Mouse (Mus musculus) stomach, postnatal 0 days (tissue): ENCODE results near the gene Csnk1d.

Experiments used
- CTCF ChIP-seq: IDR thresholded peaks from 2 replicates; pipeline ENCODE4 v1.5.1; 2016; ENCODE audit warnings: antibody characterized with exemption, low read depth, mild to moderate bottlenecking, moderate library complexity
- EP300 ChIP-seq: optimal IDR thresholded peaks from 2 replicates; pipeline ENCODE3; 2016; ENCODE audit warnings: antibody characterized with exemption

DNA sequence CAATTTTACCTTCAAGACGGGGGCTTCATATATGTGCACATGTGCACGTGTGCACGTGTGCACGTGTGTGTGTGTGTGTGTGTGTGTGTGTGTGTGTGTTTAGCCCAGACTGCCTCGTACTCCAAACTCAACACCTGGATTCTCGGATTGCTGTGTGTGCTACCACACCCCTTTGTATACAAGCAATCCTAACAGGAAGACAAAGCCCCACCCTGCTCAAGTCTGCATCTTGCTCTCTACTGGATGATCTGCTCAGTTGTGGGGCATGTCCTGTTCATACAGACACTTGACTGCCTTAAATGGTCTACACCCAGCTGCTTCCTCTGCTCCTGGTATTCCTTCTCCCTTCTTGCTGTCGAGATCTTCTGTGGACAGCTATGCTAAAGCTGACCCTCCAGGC, 45.9 kb downstream of the Csnk1d start:
- TF ChIP-seq EP300 (no peak), CTCF (no peak)
